Mouse (Mus musculus): Measurements from ENCODE around the gene Abcb9. TPM values are rescaled to one million over a fixed set of nuclear protein-coding genes. Genes with fewer than 3 reads are reported as not detected.

Abcb9 gene
- total RNA-seq, 1 experiment from 2014 or later = 0.84 TPM

DNA sequence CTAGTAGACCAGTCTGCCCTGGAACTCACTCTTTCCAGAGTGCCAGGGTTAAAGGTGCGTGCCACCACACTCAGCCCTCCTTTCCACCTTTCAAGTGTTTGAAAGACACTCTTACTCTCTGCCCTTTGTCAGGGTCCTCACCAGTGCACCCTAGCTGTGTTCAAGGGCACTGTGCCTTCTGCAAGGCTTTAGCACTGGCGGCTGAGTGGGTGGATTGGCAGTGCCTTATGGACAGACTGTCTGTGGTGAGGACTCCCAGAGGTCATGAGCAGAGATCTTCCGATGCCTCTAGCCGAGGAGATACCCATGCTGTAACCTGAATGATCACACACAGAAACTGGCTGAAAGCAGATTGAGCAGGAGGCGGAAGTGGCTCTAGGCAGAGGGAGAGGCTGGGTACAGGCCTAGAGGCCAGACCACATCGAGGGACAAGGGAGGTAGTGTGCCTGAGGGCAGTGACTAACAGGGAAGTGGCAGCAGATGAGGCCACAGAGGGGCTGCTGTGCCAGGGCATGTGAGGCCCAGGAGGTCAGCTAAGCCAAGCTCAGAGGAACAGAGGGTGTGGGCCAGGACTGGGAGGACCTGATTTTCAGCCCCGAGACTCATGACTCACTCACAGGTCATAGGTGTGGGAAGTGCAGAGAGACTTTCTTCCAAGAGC is 48.7 kb downstream of the Abcb9 start:
- ATAC-seq (replicated peaks in 1 of 2; ENCODE audit: insufficient read depth in 1 of 2, low FRiP score in 2 of 2, low TSS enrichment in 1 of 2, low read depth in 1 of 2, poor library complexity in 2 of 2, severe bottlenecking in 2 of 2) = peak; percentile 71 to 80

DNA sequence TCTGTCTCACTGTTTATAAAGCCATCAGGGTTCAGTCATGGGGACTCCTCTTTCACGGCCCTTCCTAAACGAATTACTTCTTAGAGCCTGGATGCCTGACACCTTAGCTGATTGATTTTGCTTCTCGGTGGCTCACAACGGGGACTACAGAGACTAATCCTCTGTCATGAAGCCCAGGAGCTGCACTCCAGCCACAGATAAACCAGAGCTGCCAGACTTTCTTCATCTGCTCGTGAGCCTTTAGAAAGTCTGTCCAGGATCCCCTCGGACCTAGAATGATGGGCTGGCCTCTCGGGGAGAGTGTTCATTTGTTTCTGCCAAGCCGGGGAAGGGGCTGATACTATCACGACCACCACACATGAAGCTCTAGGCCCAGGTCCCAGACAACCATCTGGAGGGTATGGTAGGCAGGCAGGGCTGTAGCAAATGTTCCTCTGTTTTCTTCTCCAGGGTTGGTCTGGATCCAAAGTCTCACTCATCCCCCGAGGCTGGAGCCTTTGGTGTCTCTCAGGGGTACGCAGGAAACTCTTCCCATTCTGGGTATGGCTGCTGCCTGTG is 50.1 kb downstream of the Abcb9 start:
- ATAC-seq (replicated peaks in 1 of 2; ENCODE audit: insufficient read depth in 1 of 2, low FRiP score in 2 of 2, low TSS enrichment in 1 of 2, low read depth in 1 of 2, poor library complexity in 2 of 2, severe bottlenecking in 2 of 2) = no peak

DNA sequence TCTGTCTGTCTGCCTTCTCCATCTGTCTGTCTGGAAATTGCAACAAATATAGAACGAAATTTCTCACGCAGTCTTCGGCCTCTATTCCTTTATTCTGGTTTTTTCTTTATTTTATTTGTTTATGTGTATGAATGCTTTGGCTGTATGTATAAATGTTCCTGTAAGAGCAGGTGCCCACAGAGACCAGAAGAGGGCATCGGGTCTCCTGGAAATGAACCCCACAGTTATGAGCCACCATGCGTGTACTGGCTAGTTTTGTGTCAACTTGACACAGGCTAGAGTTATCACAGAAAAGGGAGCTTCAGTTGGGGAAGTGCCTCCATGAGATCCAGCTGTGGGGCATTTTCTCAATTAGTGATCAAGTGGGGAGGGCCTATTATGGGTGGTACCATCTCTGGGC is 51.6 kb downstream of the Abcb9 start:
- no peak for ATAC-seq (replicated peaks in 1 of 2; ENCODE audit: insufficient read depth in 1 of 2, low FRiP score in 2 of 2, low TSS enrichment in 1 of 2, low read depth in 1 of 2, poor library complexity in 2 of 2, severe bottlenecking in 2 of 2)

DNA sequence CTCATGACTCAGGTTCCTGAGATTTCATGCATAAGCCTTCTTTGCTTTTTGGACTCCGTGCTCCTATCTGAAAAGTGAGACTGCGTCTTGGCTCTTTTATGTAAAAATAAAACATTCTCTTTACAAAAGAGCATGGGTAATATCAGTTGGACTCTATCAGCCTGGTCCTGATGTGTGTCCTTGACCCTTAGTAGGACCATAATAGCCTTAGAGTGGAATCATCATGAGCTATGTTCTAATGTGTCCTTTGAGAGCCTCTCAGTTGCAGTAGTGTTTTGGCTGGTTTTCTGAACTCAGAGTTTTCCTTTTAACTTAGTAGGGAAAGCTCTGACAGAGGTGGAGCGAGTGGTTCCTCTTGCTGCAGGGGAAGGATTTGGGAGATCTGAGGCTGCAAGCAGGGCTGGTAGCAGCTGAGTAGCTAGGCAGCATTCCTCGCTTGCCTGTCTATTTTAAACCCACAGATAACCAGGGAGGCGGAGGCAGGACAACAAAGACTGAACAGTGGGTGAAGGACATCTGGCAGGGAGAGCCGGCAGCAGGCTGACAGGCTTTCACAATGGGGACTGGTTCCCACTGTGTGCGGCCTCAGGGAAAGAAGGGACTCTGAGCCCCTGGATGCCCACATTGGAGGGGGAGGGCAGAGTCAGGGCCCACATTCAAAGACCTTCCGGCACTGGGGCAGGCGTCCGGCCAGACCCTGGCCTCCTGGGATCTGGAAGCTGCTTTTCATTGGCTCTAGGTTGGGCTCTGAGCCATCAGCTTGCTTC is 52.2 kb downstream of the Abcb9 start:
- ATAC-seq (replicated peaks in 1 of 2; ENCODE audit: insufficient read depth in 1 of 2, low FRiP score in 2 of 2, low TSS enrichment in 1 of 2, low read depth in 1 of 2, poor library complexity in 2 of 2, severe bottlenecking in 2 of 2) = no peak

DNA sequence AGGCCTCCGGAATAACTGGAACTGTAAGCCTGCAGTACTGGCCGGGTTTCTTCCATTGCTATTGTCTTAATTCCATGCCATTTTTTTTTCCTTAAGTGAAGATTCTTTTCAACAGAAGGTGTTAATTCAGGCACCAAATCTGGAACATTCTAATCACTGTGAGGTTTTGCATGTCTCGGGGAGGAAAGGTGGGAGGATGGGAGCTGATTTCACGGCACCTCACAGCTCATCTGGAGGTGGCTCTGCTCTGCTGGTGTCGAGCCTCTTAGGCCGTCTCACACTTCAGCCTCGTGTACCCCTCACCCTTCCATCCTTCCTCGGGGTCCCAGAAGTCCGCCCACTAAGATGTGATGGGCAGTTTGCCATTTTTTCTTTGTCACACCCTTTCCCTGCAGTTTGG is 54.5 kb downstream of the Abcb9 start:
- no peak for ATAC-seq (replicated peaks in 1 of 2; ENCODE audit: insufficient read depth in 1 of 2, low FRiP score in 2 of 2, low TSS enrichment in 1 of 2, low read depth in 1 of 2, poor library complexity in 2 of 2, severe bottlenecking in 2 of 2)

DNA sequence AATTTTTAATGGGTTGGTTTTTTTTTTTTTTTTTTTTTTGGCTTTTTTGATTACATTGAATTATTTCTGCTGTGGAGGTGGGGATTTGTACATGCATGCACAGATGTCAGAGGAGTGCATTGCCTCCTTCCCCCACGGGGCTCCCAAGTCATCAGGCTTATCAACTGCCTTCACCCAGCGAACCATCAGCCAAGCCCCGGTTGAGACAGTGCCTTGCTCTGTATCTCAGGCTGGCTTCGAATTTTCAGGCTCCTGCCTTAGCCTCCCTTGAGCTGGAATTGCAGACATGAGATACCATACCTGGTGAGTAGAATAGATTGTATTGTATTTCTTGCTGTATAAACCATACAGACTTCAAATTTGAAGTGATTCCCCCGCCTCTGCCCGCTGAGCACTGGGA is 56.0 kb downstream of the Abcb9 start:
- ATAC-seq (replicated peaks in 1 of 2; ENCODE audit: insufficient read depth in 1 of 2, low FRiP score in 2 of 2, low TSS enrichment in 1 of 2, low read depth in 1 of 2, poor library complexity in 2 of 2, severe bottlenecking in 2 of 2) = no peak

DNA sequence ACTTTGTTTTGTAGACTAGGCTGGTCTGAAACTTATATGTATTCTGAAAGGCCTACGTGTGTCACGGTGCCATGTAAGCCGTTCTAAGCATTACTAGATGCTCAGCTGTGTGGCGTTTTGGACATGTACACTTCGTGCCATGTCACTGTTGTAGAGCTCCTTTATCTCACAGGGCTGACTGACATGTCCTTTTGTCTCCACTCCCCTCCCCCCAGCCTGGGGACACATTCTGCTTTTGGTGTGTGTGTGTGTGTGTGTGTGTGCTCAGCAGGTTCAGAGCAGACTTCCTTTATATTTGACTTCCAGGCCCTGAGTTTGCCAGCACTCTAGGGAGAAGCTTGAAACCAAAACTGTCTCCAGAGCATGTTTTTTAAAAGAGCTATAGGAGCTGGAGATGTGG is 58.8 kb downstream of the Abcb9 start:
- ATAC-seq (replicated peaks in 1 of 2; ENCODE audit: insufficient read depth in 1 of 2, low FRiP score in 2 of 2, low TSS enrichment in 1 of 2, low read depth in 1 of 2, poor library complexity in 2 of 2, severe bottlenecking in 2 of 2) = peak in 1 of 2 experiments; percentile 15; a peak in 1 of 4 replicates

DNA sequence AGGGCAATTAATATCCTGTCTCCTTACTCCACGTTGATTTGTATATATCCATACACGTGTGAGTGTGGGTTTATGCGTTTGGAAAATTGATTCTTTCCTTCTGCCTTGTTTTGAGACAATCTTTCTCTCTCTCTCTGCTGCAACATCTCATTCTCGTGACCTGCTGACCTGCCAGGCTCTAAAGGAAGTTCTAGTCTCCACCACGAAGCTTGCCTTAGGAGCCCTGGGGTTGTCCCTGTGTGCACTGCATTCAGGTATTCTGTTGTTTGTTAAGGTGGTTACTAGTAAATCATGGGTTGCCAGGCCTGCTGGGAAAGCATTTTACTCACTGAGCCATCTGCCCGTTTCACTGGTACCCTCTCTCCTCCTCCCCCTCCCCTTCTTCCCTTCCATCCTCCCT is 59.3 kb downstream of the Abcb9 start:
- ATAC-seq (replicated peaks in 1 of 2; ENCODE audit: insufficient read depth in 1 of 2, low FRiP score in 2 of 2, low TSS enrichment in 1 of 2, low read depth in 1 of 2, poor library complexity in 2 of 2, severe bottlenecking in 2 of 2) = no peak

DNA sequence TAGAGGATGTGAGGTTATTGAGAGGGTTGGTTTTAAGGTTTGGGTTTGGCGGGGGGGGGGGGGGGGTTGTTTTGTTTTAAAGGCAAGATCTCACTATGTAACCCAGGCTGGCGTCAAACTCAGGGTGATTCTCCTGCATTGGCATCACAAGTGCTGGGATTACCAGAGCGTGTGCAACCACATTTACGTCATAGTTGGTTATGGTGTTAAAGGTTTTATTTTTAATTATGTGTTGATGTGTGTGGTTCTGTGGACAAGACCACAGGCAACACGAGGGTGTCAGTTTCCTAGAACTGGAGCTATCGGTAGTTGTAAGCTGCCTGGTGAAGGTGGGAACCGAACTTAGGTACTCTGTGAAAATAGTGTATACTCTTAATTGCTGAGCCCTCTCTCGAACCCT is 59.8 kb downstream of the Abcb9 start:
- ATAC-seq (replicated peaks in 1 of 2; ENCODE audit: insufficient read depth in 1 of 2, low FRiP score in 2 of 2, low TSS enrichment in 1 of 2, low read depth in 1 of 2, poor library complexity in 2 of 2, severe bottlenecking in 2 of 2) = no peak

DNA sequence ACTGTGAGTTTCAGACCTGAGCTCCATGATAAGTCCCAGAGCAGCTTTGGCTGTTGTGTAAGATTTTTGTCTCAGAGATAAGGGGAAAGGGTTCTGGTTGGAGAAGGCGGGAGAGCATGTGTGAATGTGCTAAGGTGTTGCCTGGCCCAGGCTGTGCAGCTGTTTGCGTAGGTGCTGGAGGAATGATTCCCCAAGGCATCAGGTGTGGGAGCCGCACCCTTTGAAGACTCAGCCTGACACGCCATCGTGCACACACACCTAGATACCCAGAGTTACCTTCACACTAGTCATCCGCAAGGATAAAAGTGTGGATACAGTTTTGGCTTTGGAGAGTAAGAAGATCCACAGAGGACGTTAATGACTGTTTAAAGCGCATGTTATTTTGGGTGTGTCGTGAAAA is 60.2 kb downstream of the Abcb9 start:
- no peak for ATAC-seq (replicated peaks in 1 of 2; ENCODE audit: insufficient read depth in 1 of 2, low FRiP score in 2 of 2, low TSS enrichment in 1 of 2, low read depth in 1 of 2, poor library complexity in 2 of 2, severe bottlenecking in 2 of 2)

DNA sequence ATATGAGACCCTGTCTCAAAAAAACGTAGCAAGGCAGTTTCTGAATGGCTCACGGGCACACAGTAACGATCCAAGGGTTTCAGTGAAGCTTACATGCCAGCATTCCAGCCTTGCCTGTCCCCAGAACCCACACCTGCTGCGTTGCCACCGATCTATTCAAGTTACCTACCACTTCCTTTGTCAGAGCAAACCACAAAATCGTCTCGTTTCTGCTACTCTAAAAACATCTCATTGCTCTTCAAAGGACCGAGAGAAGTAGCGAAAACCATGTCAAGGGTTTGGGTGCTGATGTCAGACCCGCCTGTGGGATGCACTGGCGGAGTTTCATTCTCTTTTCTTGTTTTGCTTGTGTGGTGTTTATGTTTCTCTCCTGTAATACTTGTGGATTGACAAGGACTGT is 61.1 kb downstream of the Abcb9 start:
- ATAC-seq (replicated peaks in 1 of 2; ENCODE audit: insufficient read depth in 1 of 2, low FRiP score in 2 of 2, low TSS enrichment in 1 of 2, low read depth in 1 of 2, poor library complexity in 2 of 2, severe bottlenecking in 2 of 2) = no peak

DNA sequence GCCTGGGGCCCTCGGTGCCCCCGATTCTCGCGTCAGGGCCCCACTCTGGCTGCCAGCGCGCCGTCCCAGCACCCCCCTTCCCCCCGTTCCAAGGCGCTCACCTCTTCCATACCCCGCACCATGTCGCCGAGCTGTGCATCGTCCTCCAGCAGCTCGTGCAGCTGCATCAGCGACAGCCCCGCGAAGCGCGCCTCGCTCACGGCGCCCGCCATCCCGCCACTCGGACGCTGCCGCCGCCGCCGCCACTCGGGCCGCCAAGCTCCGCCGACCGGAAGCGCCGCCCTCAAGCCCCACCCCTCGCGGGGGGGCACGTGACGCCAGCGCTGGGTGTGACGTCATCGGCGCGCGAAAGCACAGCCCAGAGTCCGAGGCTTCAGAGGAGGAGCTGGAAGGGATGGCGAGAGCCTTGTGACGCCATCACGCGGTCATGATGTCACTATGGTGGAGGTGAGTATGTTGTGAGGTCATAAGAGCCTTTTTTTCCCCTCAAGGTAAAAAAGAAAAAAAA is 63.5 kb downstream of the Abcb9 start, which contains the start of gene Vps37b:
Gene Vps37b, minus strand, starts transcription at position 270 of the 508 bp plus-strand sequence.
- ATAC-seq (replicated peaks in 1 of 2; ENCODE audit: insufficient read depth in 1 of 2, low FRiP score in 2 of 2, low TSS enrichment in 1 of 2, low read depth in 1 of 2, poor library complexity in 2 of 2, severe bottlenecking in 2 of 2) = peak; percentile 46 to 59

DNA sequence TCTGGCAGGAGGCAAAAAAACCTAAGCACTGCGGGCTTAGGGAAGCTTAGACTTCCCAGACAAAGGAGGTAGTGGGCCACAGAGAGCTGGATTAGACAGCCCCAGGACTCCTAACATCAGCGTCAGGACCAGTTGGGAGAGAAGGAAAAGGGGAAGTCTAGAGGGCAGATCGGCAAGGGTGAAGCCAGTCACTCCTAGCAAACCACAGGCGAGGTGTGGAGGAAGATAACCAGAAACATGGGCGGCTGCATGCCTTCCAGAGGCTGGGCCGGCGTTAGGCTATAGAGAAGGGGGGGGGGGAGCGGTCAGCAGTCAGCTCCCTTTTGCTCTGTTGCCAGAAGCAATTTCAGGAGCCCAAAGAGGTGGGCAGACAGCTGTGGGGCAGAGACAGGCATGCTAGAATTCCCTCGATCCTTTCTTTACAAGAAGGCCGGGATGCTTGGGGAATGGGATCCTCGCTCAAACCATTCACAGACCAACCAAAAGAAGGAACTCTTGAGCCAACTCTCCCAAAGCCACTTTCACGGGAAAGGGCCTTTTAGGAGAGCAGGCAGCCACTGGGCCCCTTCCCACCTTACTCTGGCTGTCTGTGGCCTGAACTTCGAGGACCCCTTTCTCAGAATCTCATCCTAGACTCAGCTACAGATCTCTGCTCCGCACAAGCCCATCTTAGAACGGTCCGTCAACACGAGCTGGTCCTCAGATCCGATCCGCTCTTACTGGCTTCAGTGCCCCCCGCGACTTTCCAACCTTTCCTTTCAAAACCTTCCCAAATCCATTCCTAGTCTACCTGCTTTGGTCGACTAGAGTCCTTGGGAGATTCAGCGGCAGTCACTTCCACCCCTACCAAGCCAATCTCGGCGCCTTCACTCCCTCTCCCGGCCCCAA is 64.3 kb downstream of the Abcb9 start:
- ATAC-seq (replicated peaks in 1 of 2; ENCODE audit: insufficient read depth in 1 of 2, low FRiP score in 2 of 2, low TSS enrichment in 1 of 2, low read depth in 1 of 2, poor library complexity in 2 of 2, severe bottlenecking in 2 of 2) = peak; percentile 77 to 84

DNA sequence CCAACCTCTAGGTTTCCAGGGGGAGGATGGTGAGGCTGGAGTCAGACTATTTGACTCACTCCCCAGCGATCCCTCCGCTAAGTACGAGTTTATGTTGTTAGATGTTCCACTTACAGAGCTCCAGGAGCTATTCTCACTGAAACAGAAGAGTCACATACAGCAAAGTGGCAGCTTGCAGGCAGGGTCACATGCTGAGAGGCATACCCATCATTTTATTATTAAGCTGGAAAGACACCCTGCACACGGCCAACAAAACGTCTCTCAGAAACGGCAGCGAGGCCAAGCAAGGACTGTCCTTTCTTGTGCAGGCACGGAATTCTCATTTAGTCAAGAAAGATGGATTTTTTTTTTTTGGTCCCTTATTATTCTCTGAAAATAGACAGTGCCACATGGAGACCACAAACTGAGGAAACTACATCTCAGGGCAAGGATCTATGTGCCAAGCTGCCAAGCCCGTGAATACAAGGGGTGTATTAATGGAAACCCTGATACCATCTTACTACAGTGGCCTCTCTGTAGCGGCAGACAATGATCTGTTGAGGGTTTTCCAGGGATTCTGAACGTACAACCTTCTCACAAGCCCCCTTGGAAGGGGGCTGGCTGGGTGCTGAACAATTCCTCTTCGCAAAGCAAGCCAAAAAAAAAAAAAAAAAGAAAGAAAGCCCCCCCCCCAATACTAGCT is 65.1 kb downstream of the Abcb9 start:
- no peak for ATAC-seq (replicated peaks in 1 of 2; ENCODE audit: insufficient read depth in 1 of 2, low FRiP score in 2 of 2, low TSS enrichment in 1 of 2, low read depth in 1 of 2, poor library complexity in 2 of 2, severe bottlenecking in 2 of 2)

DNA sequence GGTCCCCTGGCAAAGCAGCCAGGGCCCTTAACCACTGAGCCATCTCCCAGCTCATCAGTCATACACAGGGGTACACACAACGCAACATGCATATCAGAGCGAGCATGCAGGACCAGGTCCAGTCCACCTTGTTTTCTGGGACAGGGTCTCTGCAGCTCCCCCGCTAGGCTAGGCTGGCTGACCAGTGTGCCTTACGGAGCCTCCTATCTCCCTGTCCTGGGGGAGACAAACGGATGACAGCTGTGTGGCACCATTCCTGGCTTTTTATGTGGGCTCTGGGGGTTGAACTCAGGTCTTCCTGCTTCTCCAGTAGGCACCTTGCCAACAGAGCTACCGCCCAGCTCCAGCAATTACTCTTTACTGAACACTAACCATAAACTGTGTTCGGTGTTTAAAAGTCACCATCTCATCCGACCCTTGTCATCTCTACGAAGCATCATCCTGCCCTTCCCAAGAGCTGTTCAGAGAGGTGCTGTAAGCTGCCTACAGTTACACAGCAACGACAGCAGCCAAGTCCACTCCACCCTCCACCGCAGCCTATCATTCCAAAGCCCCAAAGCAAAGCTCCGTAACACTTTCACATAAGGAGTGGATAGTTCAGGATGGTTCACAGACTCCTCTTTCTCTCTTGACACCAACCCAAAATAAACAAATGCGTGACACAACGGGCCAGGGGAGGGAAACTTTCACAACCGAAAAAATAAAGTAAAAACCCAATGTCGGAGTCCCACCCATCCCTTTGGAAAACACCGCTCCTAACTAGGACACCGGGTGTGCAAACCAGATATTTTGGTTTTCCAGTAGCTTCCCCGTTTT is 66.2 kb downstream of the Abcb9 start:
- ATAC-seq (replicated peaks in 1 of 2; ENCODE audit: insufficient read depth in 1 of 2, low FRiP score in 2 of 2, low TSS enrichment in 1 of 2, low read depth in 1 of 2, poor library complexity in 2 of 2, severe bottlenecking in 2 of 2) = no peak

DNA sequence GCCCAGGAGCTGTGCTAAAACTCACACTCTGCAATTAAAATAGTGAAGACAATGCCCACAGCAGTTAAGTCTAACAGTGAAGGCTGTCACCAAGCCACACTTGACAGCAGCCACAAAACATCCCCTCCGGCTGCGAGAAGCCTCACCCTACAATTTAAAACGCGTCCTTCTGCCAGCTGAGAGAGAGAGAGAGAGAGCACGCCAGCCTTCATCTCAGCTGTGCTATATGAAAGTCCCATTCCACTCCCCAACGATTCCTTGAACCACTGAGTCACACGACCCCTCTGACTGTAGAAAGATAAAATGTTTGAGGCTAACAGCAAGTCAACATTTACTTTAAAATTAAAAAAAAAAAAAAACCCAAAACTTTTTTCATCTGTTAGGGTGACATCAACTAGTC is 66.9 kb downstream of the Abcb9 start:
- ATAC-seq (replicated peaks in 1 of 2; ENCODE audit: insufficient read depth in 1 of 2, low FRiP score in 2 of 2, low TSS enrichment in 1 of 2, low read depth in 1 of 2, poor library complexity in 2 of 2, severe bottlenecking in 2 of 2) = no peak

All from hematopoietic stem cell, adult 5-6 weeks (primary cell).